Mouse (Mus musculus): ENCODE results near the gene Hlf. TPM values are rescaled to one million over a fixed set of nuclear protein-coding genes. Genes with fewer than 3 reads are reported as not detected.

Gene Hlf
- polyA plus RNA-seq, 1 experiment from 2014 or later = 0.81 TPM

- ATAC-seq = no peak
- Histone ChIP-seq H3K9me3 (ENCODE audit: control insufficient read depth) (no peaks in the 10 kb centered on the region), H3K27ac (ENCODE audit: low read depth, low read length) (no peak overlapping the region), H3K9ac (ENCODE audit: low read depth, low read length) (no peak overlapping the region), H3K27me3 (replicated peaks; ENCODE audit: control insufficient read depth, insufficient read depth, low read length) (no peaks in the 10 kb centered on the region), H3K4me1 (replicated peaks; ENCODE audit: control insufficient read depth, insufficient read depth, low read length) (no peaks in the 10 kb centered on the region), H3K4me3 (ENCODE audit: low read depth, low read length) (no peak overlapping the region), H3K4me2 (replicated peaks; ENCODE audit: low read depth) (no peak overlapping the region), H3K36me3 (ENCODE audit: control insufficient read depth, insufficient read depth) (no peaks in the 10 kb centered on the region)
- 93% methylated on average over 5 of the region's 5 CpGs for WGBS
- no peak for TF ChIP-seq CTCF (IDR thresholded peaks at IDR 0.05; ENCODE audit: low read depth)
Observed at GRCm38 (mm10) chr11:90378008-90378407, 12.7 kb downstream of the Hlf start.

DNA sequence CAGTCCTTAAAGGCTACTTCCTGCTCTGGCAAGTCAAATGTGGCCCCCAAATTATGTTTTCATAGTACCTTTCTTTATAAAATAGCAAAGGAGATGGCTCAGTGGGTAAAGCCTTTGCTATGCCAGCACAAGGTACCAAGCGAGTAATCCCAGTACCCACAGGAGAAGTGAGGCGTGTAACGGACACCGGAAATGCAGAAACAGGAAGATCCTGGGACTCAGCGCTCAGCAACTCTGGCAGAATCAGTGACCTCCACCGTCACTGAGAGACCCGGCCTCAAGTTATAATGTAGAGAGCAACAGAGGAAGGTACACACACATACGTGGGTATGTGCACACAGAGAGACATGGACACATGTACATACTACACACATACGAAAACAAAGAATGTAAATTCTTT is 14.3 kb downstream of the Hlf start:
- Histone ChIP-seq H3K27me3 (replicated peaks; ENCODE audit: control insufficient read depth, insufficient read depth, low read length) (no peaks in the 10 kb centered on the region), H3K4me1 (replicated peaks; ENCODE audit: control insufficient read depth, insufficient read depth, low read length) (no peaks in the 10 kb centered on the region), H3K9ac (ENCODE audit: low read depth, low read length) (no peak overlapping the region), H3K36me3 (ENCODE audit: control insufficient read depth, insufficient read depth) (no peaks in the 10 kb centered on the region), H3K27ac (ENCODE audit: low read depth, low read length) (no peak overlapping the region), H3K4me3 (ENCODE audit: low read depth, low read length) (no peak overlapping the region), H3K4me2 (replicated peaks; ENCODE audit: low read depth) (no peak overlapping the region), H3K9me3 (ENCODE audit: control insufficient read depth) (no peaks in the 10 kb centered on the region)
- 91% methylated on average over 9 of the region's 9 CpGs for WGBS
- TF ChIP-seq CTCF (IDR thresholded peaks at IDR 0.05; ENCODE audit: low read depth) = no peak
- ATAC-seq = no peak

- no peak for ATAC-seq
- Histone ChIP-seq H3K4me2 (replicated peaks; ENCODE audit: low read depth) (no peak overlapping the region; the same call in 1 of the 2 replicates), H3K9me3 (ENCODE audit: control insufficient read depth) (no peaks in the 10 kb centered on the region), H3K27ac (ENCODE audit: low read depth, low read length) (no peak overlapping the region), H3K9ac (ENCODE audit: low read depth, low read length) (no peak overlapping the region), H3K4me1 (replicated peaks; ENCODE audit: control insufficient read depth, insufficient read depth, low read length) (peaks cover 20% of the 10 kb centered on the region), H3K36me3 (ENCODE audit: control insufficient read depth, insufficient read depth) (no peaks in the 10 kb centered on the region), H3K4me3 (ENCODE audit: low read depth, low read length) (no peak overlapping the region), H3K27me3 (replicated peaks; ENCODE audit: control insufficient read depth, insufficient read depth, low read length) (no peaks in the 10 kb centered on the region)
- 66% methylated on average over 8 of the region's 8 CpGs for WGBS
- no peak for TF ChIP-seq CTCF (IDR thresholded peaks at IDR 0.05; ENCODE audit: low read depth)
Observed at GRCm38 (mm10) chr11:90371470-90372100, 19.1 kb downstream of the Hlf start.

- no peak for ATAC-seq
- TF ChIP-seq CTCF (IDR thresholded peaks at IDR 0.05; ENCODE audit: low read depth) = no peak
- Histone ChIP-seq H3K36me3 (ENCODE audit: control insufficient read depth, insufficient read depth) (no peaks in the 10 kb centered on the region), H3K4me2 (replicated peaks; ENCODE audit: low read depth) (peak overlapping the region; percentile 43), H3K27me3 (replicated peaks; ENCODE audit: control insufficient read depth, insufficient read depth, low read length) (no peaks in the 10 kb centered on the region), H3K4me1 (replicated peaks; ENCODE audit: control insufficient read depth, insufficient read depth, low read length) (peaks cover 20% of the 10 kb centered on the region), H3K9me3 (ENCODE audit: control insufficient read depth) (no peaks in the 10 kb centered on the region), H3K27ac (ENCODE audit: low read depth, low read length) (no peak overlapping the region), H3K9ac (ENCODE audit: low read depth, low read length) (no peak overlapping the region), H3K4me3 (ENCODE audit: low read depth, low read length) (no peak overlapping the region)
- WGBS = 28% methylated on average over 11 of the region's 11 CpGs
Observed at GRCm38 (mm10) chr11:90370789-90371291, 19.9 kb downstream of the Hlf start.

GRCm38 (mm10) chr11:90370367-90370766 is 20.3 kb downstream of the Hlf start:
- no peaks in the 10 kb centered on the region for H3K27me3 ChIP-seq (replicated peaks; ENCODE audit: control insufficient read depth, insufficient read depth, low read length)
- WGBS = 65% methylated on average over 11 of the region's 11 CpGs
- H3K36me3 ChIP-seq (ENCODE audit: control insufficient read depth, insufficient read depth) = no peaks in the 10 kb centered on the region
- TF ChIP-seq CTCF (IDR thresholded peaks at IDR 0.05; ENCODE audit: low read depth) = no peak
- no peak for ATAC-seq
- no peak overlapping the region for H3K4me3 ChIP-seq (ENCODE audit: low read depth, low read length)
- H3K4me1 ChIP-seq (replicated peaks; ENCODE audit: control insufficient read depth, insufficient read depth, low read length) = peaks cover 20% of the 10 kb centered on the region
- no peaks in the 10 kb centered on the region for H3K9me3 ChIP-seq (ENCODE audit: control insufficient read depth)
- no peak overlapping the region for H3K9ac ChIP-seq (ENCODE audit: low read depth, low read length)
- H3K27ac ChIP-seq (ENCODE audit: low read depth, low read length) = no peak overlapping the region
- no peak overlapping the region for H3K4me2 ChIP-seq (replicated peaks; ENCODE audit: low read depth)

DNA sequence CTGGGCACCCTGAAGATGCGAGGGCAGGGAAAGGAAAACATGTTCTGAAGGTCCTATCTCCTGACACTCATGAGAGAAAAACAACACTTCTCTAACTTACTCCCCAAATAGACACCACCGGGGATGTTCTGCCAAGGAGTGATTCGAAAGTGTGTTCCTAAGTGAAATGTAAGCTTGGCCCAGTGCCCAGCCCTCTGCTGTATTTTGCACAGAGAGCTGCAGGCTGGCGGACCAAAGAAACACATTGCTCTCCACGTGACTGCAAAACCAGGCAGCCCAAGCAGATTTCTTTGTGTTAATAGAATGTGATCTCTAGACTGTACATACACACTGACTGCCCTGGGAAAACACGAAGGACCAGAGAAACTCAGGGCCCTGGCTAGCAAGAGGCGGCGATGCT is 21.1 kb downstream of the Hlf start:
- no peak overlapping the region for H3K9ac ChIP-seq (ENCODE audit: low read depth, low read length)
- ATAC-seq = no peak

More for the DNA sequence above, 21.1 kb downstream of the Hlf start:
- peaks cover 20% of the 10 kb centered on the region for H3K4me1 ChIP-seq (replicated peaks; ENCODE audit: control insufficient read depth, insufficient read depth, low read length)
- H3K27me3 ChIP-seq (replicated peaks; ENCODE audit: control insufficient read depth, insufficient read depth, low read length) = no peaks in the 10 kb centered on the region
- 32% methylated on average over 8 of the region's 8 CpGs for WGBS
- H3K27ac ChIP-seq (ENCODE audit: low read depth, low read length) = peak overlapping the region; percentile 58
- no peak for TF ChIP-seq CTCF (IDR thresholded peaks at IDR 0.05; ENCODE audit: low read depth)
- peak overlapping the region; percentile 37; the same call in 1 of the 2 replicates for H3K4me2 ChIP-seq (replicated peaks; ENCODE audit: low read depth)
- no peaks in the 10 kb centered on the region for H3K9me3 ChIP-seq (ENCODE audit: control insufficient read depth)
- H3K36me3 ChIP-seq (ENCODE audit: control insufficient read depth, insufficient read depth) = no peaks in the 10 kb centered on the region
- no peak overlapping the region for H3K4me3 ChIP-seq (ENCODE audit: low read depth, low read length)

Data from intestine, postnatal 0 days (tissue).